Mouse (Mus musculus) liver, embryonic 14.5 days (tissue): ENCODE data around the gene Wwc2. TPM values are rescaled to one million over a fixed set of nuclear protein-coding genes. Genes with fewer than 3 reads are reported as not detected.
A peak's percentile ranks its signal among the peaks of the same experiment; 100 is the strongest.

Experiments
- ATAC-seq: fragments of 200-750 bp; cut with Nextera tagmentation; 2 replicates; pipeline ENCODE4 v1.8.0; 2017; ENCODE audit warnings: moderate number of reproducible peaks, mild to moderate bottlenecking, moderate library complexity; ENCODE audit not compliant: insufficient read depth
- DNase-seq, 3 experiments: peaks; one replicate each; pipeline ENCODE4 v3.0.0-alpha.2; 2012 to 2013; ENCODE audit warnings: low read depth in 3 of 3, low spot score in 3 of 3
- H3K27ac ChIP-seq: fragments of 300-500 bp; sonication (generic); 2 replicates; pipeline ENCODE4 v1.5.1; 2014; ENCODE audit warnings: moderate library complexity, mild to moderate bottlenecking, control low read depth, inconsistent platforms
- H3K27me3 ChIP-seq: fragments of 300-500 bp; sonication (generic); 2 replicates; pipeline ENCODE4 v1.6.1; 2014; ENCODE audit warnings: mild to moderate bottlenecking, low read length, moderate library complexity; ENCODE audit not compliant: control insufficient read depth, insufficient read depth
- H3K36me3 ChIP-seq: fragments of 300-500 bp; sonication (generic); replicated peaks from 2 replicates; pipeline ENCODE4 v1.6.1; 2014; ENCODE audit warnings: low read depth; ENCODE audit not compliant: control insufficient read depth, insufficient read depth
- H3K4me1 ChIP-seq, 2 experiments: fragments of 200-500 bp in 1 of 2; fragments of 300-500 bp in 1 of 2; sonication (generic) in 1 of 2; replicated peaks; 2 replicates each; pipeline ENCODE4 v1.6.1; 2012 to 2014; ENCODE audit warnings: antibody characterized with exemption in 1 of 2, inconsistent platforms in 1 of 2, low read length in 1 of 2; ENCODE audit not compliant: control insufficient read depth in 2 of 2, insufficient read depth in 2 of 2
- H3K4me2 ChIP-seq: fragments of 300-500 bp; sonication (generic); 2 replicates; pipeline ENCODE4 v1.6.1; 2014; ENCODE audit warnings: low read depth, mild to moderate bottlenecking, control low read depth, moderate library complexity
- H3K4me3 ChIP-seq, 2 experiments: fragments of 200-500 bp in 1 of 2; fragments of 300-500 bp in 1 of 2; sonication (generic) in 1 of 2; 2 replicates each; pipeline ENCODE4 v1.5.1; 2012 to 2014; ENCODE audit warnings: low read depth in 2 of 2, low read length in 2 of 2, mild to moderate bottlenecking in 2 of 2, control low read depth in 1 of 2, inconsistent platforms in 1 of 2, moderate library complexity in 1 of 2; ENCODE audit not compliant: insufficient read depth in 1 of 2
- H3K9ac ChIP-seq: fragments of 300-500 bp; sonication (generic); replicated peaks from 2 replicates; pipeline ENCODE4 v1.6.1; 2014; ENCODE audit warnings: mild to moderate bottlenecking, control low read depth, moderate library complexity
- H3K9me3 ChIP-seq: fragments of 300-500 bp; sonication (generic); 2 replicates; pipeline ENCODE4 v1.6.1; 2016; ENCODE audit warnings: low read length, mixed read lengths; ENCODE audit not compliant: control insufficient read depth
- CTCF ChIP-seq: IDR thresholded peaks from 2 replicates; pipeline ENCODE4 v1.5.1; 2016; ENCODE audit warnings: antibody characterized with exemption, low read depth, control low read depth
- EP300 ChIP-seq: IDR thresholded peaks from 2 replicates; pipeline ENCODE4 v1.6.1; 2016; ENCODE audit warnings: antibody characterized with exemption, low read depth
- WGBS: fragments of 180-500 bp; shearing (Covaris S2); extraction: QIAGEN DNeasy Blood & Tissue Kit; methylation state at CpG from one replicate; pipeline ENCODE4 v1.1.7; 2014; ENCODE audit not compliant: insufficient replicate concordance; 5-methylcytosine and 5-hydroxymethylcytosine counted together
- polyA plus RNA-seq, 2 experiments: library from polyadenylated mRNA; depleted of rRNA in 1 of 2; stranded (reverse) in 1 of 2; unstranded in 1 of 2; fragments of >200 nt; fragmentation: Nextera tagmentation in 1 of 2; extraction: Ambion mirVana in 1 of 2; gene quantifications; 2 replicates each; pipeline versions ENCODE4 v1.2.1 to v1.2.3; 2012 to 2014

Gene Wwc2
- polyA plus RNA-seq (2012; rRNA removed) (0.63 and 0.90 TPM in 2 replicates), polyA plus RNA-seq (2014; fragmentation: Nextera tagmentation; extraction: Ambion mirVana) (1.0 TPM in 2 replicates)

GRCm38 (mm10) chr8:47990911-47991820 lies at the start of gene Wwc2:
Gene Wwc2, minus strand, starts transcription at chr8:47990924.
- Histone ChIP-seq H3K4me3 (peak within 1 kb of the TSS; percentile 55 to 59), H3K4me1 (peaks cover 0 to 6% of the 10 kb centered on the region in 2 experiments; a peak in 2 of 4 replicates), H3K9ac (peak within 1 kb of the TSS; percentile 56), H3K27me3 (0 out of 2 replicates have a peak, but pooled peaks cover 2% of the 10 kb centered on the region), H3K9me3 (no peaks in the 10 kb centered on the region), H3K36me3 (no peaks in the 10 kb centered on the region), H3K27ac (no peak within 1 kb of the TSS), H3K4me2 (peak within 1 kb of the TSS; percentile 70)
- DNase-seq: peak; percentile 25 to 37 (median 34)
- peak; percentile 63 for ATAC-seq
- no peak for TF ChIP-seq EP300
- no peak for TF ChIP-seq CTCF
- 5% methylated on average over 44 of the region's 46 CpGs for WGBS

DNA sequence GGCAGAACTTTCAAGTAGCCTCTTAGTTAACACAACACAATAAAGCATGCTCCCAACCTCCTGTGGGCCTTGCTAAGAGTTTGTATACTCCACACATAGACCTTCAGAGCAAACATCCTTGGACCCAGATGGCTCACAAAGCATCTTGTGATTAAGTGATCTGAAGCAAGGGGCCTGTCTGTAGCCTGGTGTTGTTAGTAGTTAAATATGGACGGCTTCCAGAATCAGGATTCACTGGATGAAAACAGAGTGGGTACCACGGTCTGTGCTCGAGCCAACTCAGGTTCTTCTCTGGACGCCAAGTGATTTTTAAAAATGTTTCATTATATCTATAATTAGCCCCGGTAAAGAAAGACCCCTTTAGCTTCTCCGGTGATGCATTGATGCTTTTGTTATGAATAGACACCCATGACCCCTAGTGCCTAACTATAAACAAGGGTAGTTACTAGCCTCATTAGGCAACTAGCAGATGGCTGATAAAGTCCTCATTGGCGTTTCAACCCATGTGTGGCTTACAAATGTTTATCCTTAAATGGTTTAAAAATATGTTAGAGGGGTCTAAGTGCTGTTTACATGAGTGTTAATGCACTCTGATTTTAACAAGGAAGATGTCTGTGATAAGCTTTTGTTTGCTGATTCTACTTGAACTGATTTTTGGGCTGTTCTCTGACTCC lies 47.7 kb upstream of the Wwc2 start:
- H3K4me2 ChIP-seq: no peak overlapping the region
- H3K27me3 ChIP-seq: no peaks in the 10 kb centered on the region
- H3K4me1 ChIP-seq: no peaks in the 10 kb centered on the region
- no peak for DNase-seq
- no peaks in the 10 kb centered on the region for H3K36me3 ChIP-seq
- no peaks in the 10 kb centered on the region for H3K9me3 ChIP-seq
- H3K4me3 ChIP-seq: no peak overlapping the region
- TF ChIP-seq EP300 (no peak), CTCF (no peak)
- WGBS: 68% methylated on average over 7 of the region's 7 CpGs
- no peak overlapping the region for H3K9ac ChIP-seq
- ATAC-seq: no peak
- H3K27ac ChIP-seq: no peak overlapping the region

GRCm38 (mm10) chr8:48032046-48032445 lies 41.3 kb upstream of the Wwc2 start:
- H3K9me3 ChIP-seq: no peaks in the 10 kb centered on the region
- DNase-seq: no peak
- no peak overlapping the region for H3K4me2 ChIP-seq
- no peaks in the 10 kb centered on the region for H3K27me3 ChIP-seq
- no peak overlapping the region for H3K4me3 ChIP-seq
- 28% methylated on average over 2 of the region's 2 CpGs for WGBS
- H3K4me1 ChIP-seq: no peaks in the 10 kb centered on the region
- no peak overlapping the region for H3K27ac ChIP-seq
- no peaks in the 10 kb centered on the region for H3K36me3 ChIP-seq
- H3K9ac ChIP-seq: no peak overlapping the region
- ATAC-seq: no peak
- TF ChIP-seq CTCF (no peak), EP300 (no peak)

- Histone ChIP-seq H3K9ac (no peak overlapping the region), H3K27me3 (no peaks in the 10 kb centered on the region), H3K4me2 (no peak overlapping the region), H3K9me3 (no peaks in the 10 kb centered on the region), H3K4me3 (no peak overlapping the region), H3K27ac (no peak overlapping the region), H3K36me3 (no peaks in the 10 kb centered on the region), H3K4me1 (no peaks in the 10 kb centered on the region)
- WGBS: 38% methylated on average over 1 of the region's 1 CpGs
- ATAC-seq: no peak
- TF ChIP-seq EP300 (no peak), CTCF (no peak)
- no peak for DNase-seq
Observed at GRCm38 (mm10) chr8:48030667-48031066, 39.9 kb upstream of the Wwc2 start.

DNA sequence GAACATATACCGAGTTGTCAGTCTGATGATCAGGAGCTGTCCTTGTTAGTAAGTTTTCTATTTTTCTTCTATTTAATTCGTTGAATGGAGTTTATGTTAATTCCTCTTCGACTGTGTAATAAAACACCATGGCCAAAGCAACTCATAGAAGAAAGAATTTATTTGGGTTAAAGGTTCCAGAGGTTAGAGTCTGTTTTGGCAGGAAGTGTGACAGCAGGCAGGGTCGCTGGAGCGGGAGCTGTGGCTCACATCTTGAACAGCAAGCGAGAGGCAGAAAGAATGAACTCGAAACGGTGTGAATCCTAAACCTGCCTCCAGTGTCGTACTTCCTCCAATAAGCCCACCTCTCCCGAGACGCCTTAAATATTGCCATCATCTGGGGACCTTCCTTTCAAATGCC lies 36.1 kb upstream of the Wwc2 start:
- Histone ChIP-seq H3K9me3 (no peaks in the 10 kb centered on the region), H3K9ac (no peak overlapping the region), H3K4me3 (no peak overlapping the region), H3K27me3 (no peaks in the 10 kb centered on the region), H3K36me3 (no peaks in the 10 kb centered on the region), H3K4me1 (no peaks in the 10 kb centered on the region), H3K27ac (no peak overlapping the region), H3K4me2 (no peak overlapping the region)
- DNase-seq (no peak), ATAC-seq (no peak)
- TF ChIP-seq CTCF (no peak), EP300 (no peak)
- 57% methylated on average over 11 of the region's 11 CpGs for WGBS
